9 mouse cellular contexts compared by ENCODE assay signal in genomic region chr6:115174845-115175244, GRCm38 (mm10). TPM values are rescaled to one million over a fixed set of nuclear protein-coding genes. Genes with fewer than 3 reads are reported as not detected.
DNase-seq lines count a peak whose midpoint lies in the region; ATAC-seq lines count a peak whose summit lies in the region.
"Had no signal": no experiment of that assay in that cellular context is flagged by ENCODE, and none has a peak within 500 bp of the region (broad histone marks: within the 10 kb centered on the region; RNA-seq: fewer than 3 reads in every experiment).

No protein-coding gene starts in this region.

- H3K4me2 ChIP-seq in hindbrain, embryonic 14.5 days (replicated peaks) = no peak overlapping the region
- H3K4me2 ChIP-seq in neural tube, embryonic 15.5 days = no peak overlapping the region

- no peaks in the 10 kb centered on the region for H3K36me3 ChIP-seq in hindbrain, embryonic 14.5 days (replicated peaks; ENCODE audit: control insufficient read depth, insufficient read depth)
- no peaks in the 10 kb centered on the region for H3K36me3 ChIP-seq in neural tube, embryonic 15.5 days

- no peak overlapping the region for H3K4me3 ChIP-seq in hindbrain, embryonic 14.5 days (replicated peaks; ENCODE audit: low read length)
- H3K4me3 ChIP-seq in neural tube, embryonic 15.5 days (replicated peaks) = no peak overlapping the region

- 36% methylated on average over 3 of the region's 3 CpGs for WGBS in hindbrain, embryonic 14.5 days
- WGBS in neural tube, embryonic 15.5 days = 26% methylated on average over 3 of the region's 3 CpGs

- no peaks in the 10 kb centered on the region for H3K4me1 ChIP-seq in hindbrain, embryonic 14.5 days (replicated peaks; ENCODE audit: control insufficient read depth, insufficient read depth, low read length)
- peaks cover 3% of the 10 kb centered on the region; the same call in 1 of the 2 replicates for H3K4me1 ChIP-seq in neural tube, embryonic 15.5 days

- peak; percentile 12 for DNase-seq in heart, postnatal 4 days
- no peak for DNase-seq in heart, adult 11 months
- DNase-seq in 416B (ENCODE audit: low read depth) = peak; percentile 36
- DNase-seq in WW6 (ENCODE audit: low read depth, low spot score) = peak; percentile 14
- peak; percentile 9 to 19 for DNase-seq in kidney, postnatal 4 days
- DNase-seq in layer of hippocampus, postnatal 10 days (ENCODE audit: low spot score in 2 of 2) = no peak
- DNase-seq in hindbrain, embryonic 14.5 days (ENCODE audit: low spot score) = no peak

- no peak overlapping the region for H3K9ac ChIP-seq in hindbrain, embryonic 14.5 days
- no peak overlapping the region for H3K9ac ChIP-seq in neural tube, embryonic 15.5 days (replicated peaks)

- H3K27me3 ChIP-seq in hindbrain, embryonic 14.5 days (ENCODE audit: control insufficient read depth, insufficient read depth, low read length) = no peaks in the 10 kb centered on the region
- H3K27me3 ChIP-seq in neural tube, embryonic 15.5 days (replicated peaks) = no peaks in the 10 kb centered on the region

- ATAC-seq in hindbrain, embryonic 14.5 days (ENCODE audit: low FRiP score) = no peak
- ATAC-seq in neural tube, embryonic 15.5 days (ENCODE audit: low FRiP score) = no peak

- no peak overlapping the region for H3K27ac ChIP-seq in hindbrain, embryonic 14.5 days
- no peak overlapping the region for H3K27ac ChIP-seq in neural tube, embryonic 15.5 days (replicated peaks)

- no peaks in the 10 kb centered on the region for H3K9me3 ChIP-seq in hindbrain, embryonic 14.5 days (ENCODE audit: control insufficient read depth, low read length)
- no peaks in the 10 kb centered on the region for H3K9me3 ChIP-seq in neural tube, embryonic 15.5 days (replicated peaks)

RNA-seq across cellular contexts. Expression of gene Syn2, which starts 40.1 kb away (rescaled TPM):
- total RNA-seq in heart, postnatal 4 days (2021) = 1 to 10 TPM; 3.2 to 4.0 TPM
- total RNA-seq in layer of hippocampus, postnatal 10 days (2021) = 100 to 1,000 TPM; 429 to 484 TPM
- 65.1 and 90.7 TPM in 2 replicates for polyA plus RNA-seq in hindbrain, embryonic 14.5 days (2014; fragmentation: Nextera tagmentation; extraction: Ambion mirVana)
- polyA plus RNA-seq in neural tube, embryonic 15.5 days (2015; fragmentation: Nextera tagmentation; extraction: Ambion mirVana) = 58.6 and 73.3 TPM in 2 replicates

RNA-seq across cellular contexts. Expression of gene Gm17482, which starts 52.3 kb away (rescaled TPM):
- total RNA-seq in heart, postnatal 4 days (2021) = not detected
- total RNA-seq in layer of hippocampus, postnatal 10 days (2021) = not detected
- not detected in 2 replicates for polyA plus RNA-seq in hindbrain, embryonic 14.5 days (2014; fragmentation: Nextera tagmentation; extraction: Ambion mirVana)
- polyA plus RNA-seq in neural tube, embryonic 15.5 days (2015; fragmentation: Nextera tagmentation; extraction: Ambion mirVana) = not detected in 2 replicates
- total RNA-seq: left cerebral cortex, postnatal 25 days had no signal

Comparison
In these comparisons a context has a peak if more than half of its experiments do, and no peak if none do; other contexts are left out.
1. DNase-seq: peak in heart, postnatal 4 days (single experiment), 416B (single experiment), WW6 (single experiment) and kidney, postnatal 4 days (2 of 2); none in heart, adult 11 months (single experiment), layer of hippocampus, postnatal 10 days (0 of 2) and hindbrain, embryonic 14.5 days (single experiment).
2. RNA of gene Syn2, which starts 40.1 kb away (total RNA-seq): 429 to 484 TPM in layer of hippocampus, postnatal 10 days; 3.2 to 4.0 TPM in heart, postnatal 4 days; every median in the first group is over 10 times any median in the second.